Mouse (Mus musculus): Measurements from ENCODE around the gene Asb14.

The Asb14 gene

DNA sequence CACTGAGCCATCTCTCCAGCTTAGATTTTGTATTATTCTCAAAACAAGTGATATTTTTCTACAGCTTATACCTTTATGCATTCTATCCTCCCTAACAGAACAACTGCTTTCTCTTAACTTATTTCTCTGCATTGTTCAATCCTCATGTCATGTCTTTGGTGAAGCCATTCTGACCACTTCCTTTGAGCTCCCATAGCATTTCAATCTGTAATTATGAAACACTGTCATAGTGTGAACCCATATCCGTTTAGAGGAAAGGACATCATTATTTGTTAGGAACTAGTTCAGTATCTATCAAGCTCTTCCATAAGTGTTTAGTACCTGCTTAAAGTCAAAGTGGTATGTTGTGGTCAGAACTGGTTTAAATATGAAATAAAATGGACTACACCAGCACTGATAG is 66.2 kb downstream of the Asb14 start:
- DNase-seq (ENCODE audit: low spot score): no peak

All from ovary, postnatal 36 days (tissue).